Mouse (Mus musculus): ENCODE measurements at regions not wholly inside any gene's neighbourhood (a gene's known extent, or its start where the extent isn't known, plus 50 kb on each side); places are given as distances from the start of the nearest gene placed in this dataset.

GRCm38 (mm10) chr8:115549112-115549511, 158.5 kb downstream of the Maf start:
- no peak for DNase-seq

- DNase-seq, result no peak
Measured at GRCm38 (mm10) chr8:115544067-115544466, 163.5 kb downstream of the Maf start.

GRCm38 (mm10) chr8:115542935-115543334, 164.7 kb downstream of the Maf start:
- DNase-seq, result no peak

- no peak for DNase-seq
Measured at GRCm38 (mm10) chr8:115539600-115539999, 168.0 kb downstream of the Maf start.

- DNase-seq, result no peak
Measured at GRCm38 (mm10) chr8:115538236-115538635, 169.4 kb downstream of the Maf start.

GRCm38 (mm10) chr8:115537761-115538160, 169.8 kb downstream of the Maf start:
- no peak for DNase-seq

- DNase-seq, result no peak
Measured at GRCm38 (mm10) chr8:115536554-115537346, 170.8 kb downstream of the Maf start.

GRCm38 (mm10) chr8:115536001-115536400, 171.6 kb downstream of the Maf start:
- no peak for DNase-seq

- no peak for DNase-seq
Measured at GRCm38 (mm10) chr8:115534030-115534429, 173.6 kb downstream of the Maf start.

GRCm38 (mm10) chr8:115531343-115531742, 176.3 kb downstream of the Maf start:
- no peak for DNase-seq

GRCm38 (mm10) chr8:115529568-115530342, 177.8 kb downstream of the Maf start:
- DNase-seq, result no peak

- no peak for DNase-seq
Measured at GRCm38 (mm10) chr8:115528879-115529278, 178.7 kb downstream of the Maf start.

GRCm38 (mm10) chr8:115525149-115525548, 182.4 kb downstream of the Maf start:
- no peak for DNase-seq

GRCm38 (mm10) chr8:115524713-115525112, 182.9 kb downstream of the Maf start:
- peak; percentile 13 for DNase-seq

GRCm38 (mm10) chr8:115522527-115522926, 185.1 kb downstream of the Maf start:
- DNase-seq, result no peak

GRCm38 (mm10) chr8:115515647-115516046, 191.9 kb downstream of the Maf start:
- DNase-seq, result no peak

- no peak for DNase-seq
Measured at GRCm38 (mm10) chr8:115514485-115514884, 193.1 kb downstream of the Maf start.

GRCm38 (mm10) chr8:115507180-115507579, 200.4 kb downstream of the Maf start:
- DNase-seq, result peak; percentile 37

GRCm38 (mm10) chr8:115506741-115507140, 200.9 kb downstream of the Maf start:
- no peak for DNase-seq

- DNase-seq, result no peak
Measured at GRCm38 (mm10) chr8:115496016-115496415, 211.6 kb downstream of the Maf start.

- no peak for DNase-seq
Measured at GRCm38 (mm10) chr8:115494353-115494752, 213.2 kb downstream of the Maf start.

GRCm38 (mm10) chr8:115486904-115487303, 220.7 kb downstream of the Maf start:
- DNase-seq, result no peak

GRCm38 (mm10) chr8:115481136-115481535, 226.5 kb downstream of the Maf start:
- no peak for DNase-seq

GRCm38 (mm10) chr8:115478406-115479060, 229.1 kb downstream of the Maf start:
- DNase-seq, result no peak
